Mouse (Mus musculus) liver, embryonic 13.5 days (tissue): ENCODE measurements around the gene Tjp2. TPM values are rescaled to one million over a fixed set of nuclear protein-coding genes. Genes with fewer than 3 reads are reported as not detected.
"Not testable (repeated sequence)": the region's sequence is repeated elsewhere in the genome, so short reads cannot be mapped to it uniquely, and the experiment has no call there.

ENCODE experiments used
- ATAC-seq: fragments of 200-750 bp; cut with Nextera tagmentation; 2 replicates; pipeline ENCODE4 v1.8.0; 2017; ENCODE audit warnings: low read depth, mild to moderate bottlenecking, moderate number of reproducible peaks, moderate library complexity
- DNase-seq: peaks from one replicate; pipeline ENCODE4 v3.0.0; 2022
- H3K27ac ChIP-seq: fragments of 300-500 bp; sonication (generic); 2 replicates; pipeline ENCODE4 v1.5.1; 2015; ENCODE audit warnings: moderate library complexity, mild to moderate bottlenecking, inconsistent platforms
- H3K27me3 ChIP-seq: fragments of 300-500 bp; sonication (generic); 2 replicates; pipeline ENCODE4 v1.6.1; 2015; ENCODE audit warnings: mild to moderate bottlenecking, inconsistent platforms
- H3K36me3 ChIP-seq: fragments of 300-500 bp; sonication (generic); 2 replicates; pipeline ENCODE4 v1.6.1; 2015; ENCODE audit warnings: mild to moderate bottlenecking, inconsistent platforms
- H3K4me1 ChIP-seq: fragments of 300-500 bp; sonication (generic); replicated peaks from 2 replicates; pipeline ENCODE4 v1.6.1; 2015; ENCODE audit warnings: inconsistent platforms
- H3K4me2 ChIP-seq: fragments of 300-500 bp; sonication (generic); 2 replicates; pipeline ENCODE4 v1.6.1; 2015; ENCODE audit warnings: inconsistent platforms, mild to moderate bottlenecking, moderate library complexity
- H3K4me3 ChIP-seq: fragments of 300-500 bp; sonication (generic); replicated peaks from 2 replicates; pipeline ENCODE4 v1.5.1; 2015; ENCODE audit warnings: mild to moderate bottlenecking, inconsistent platforms
- H3K9ac ChIP-seq: fragments of 300-500 bp; sonication (generic); 2 replicates; pipeline ENCODE4 v1.6.1; 2015; ENCODE audit warnings: mild to moderate bottlenecking, inconsistent platforms
- H3K9me3 ChIP-seq: fragments of 300-500 bp; sonication (generic); replicated peaks from 2 replicates; pipeline ENCODE4 v1.6.1; 2016; ENCODE audit warnings: inconsistent platforms
- WGBS: fragments of 180-500 bp; shearing (Covaris S2); methylation state at CpG from one replicate; pipeline ENCODE4 v1.1.7; 2015; ENCODE audit not compliant: insufficient replicate concordance; 5-methylcytosine and 5-hydroxymethylcytosine counted together
- polyA plus RNA-seq: library from polyadenylated mRNA; unstranded; fragments of >200 nt; fragmentation: Nextera tagmentation; extraction: Ambion mirVana; gene quantifications from 2 replicates; pipeline ENCODE4 v1.2.1, GENCODE M21; 2015

Tjp2 gene
- polyA plus RNA-seq, 1 experiment from 2014 or later = 4.7 TPM

DNA sequence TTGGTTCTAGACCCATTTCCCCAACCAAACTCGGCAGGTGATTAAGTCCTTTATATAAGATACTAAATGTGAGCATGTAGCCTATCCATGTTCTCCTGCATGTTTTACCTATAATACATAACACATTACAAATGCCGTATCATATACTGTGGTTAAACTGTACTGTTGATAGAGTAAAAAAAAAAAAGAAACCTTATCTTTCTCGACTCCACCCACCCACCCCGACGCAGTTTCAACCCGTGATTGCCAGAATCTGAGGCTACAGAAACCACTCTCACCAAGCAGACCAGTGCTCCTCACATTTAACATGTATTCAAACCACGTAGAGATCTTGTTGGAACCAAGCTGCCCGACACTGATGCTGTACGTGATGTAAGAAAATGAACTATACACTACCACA lies 102.2 kb downstream of the Tjp2 start:
- Histone ChIP-seq H3K4me2 (no peak overlapping the region), H3K4me3 (no peak overlapping the region), H3K4me1 (no peaks in the 10 kb centered on the region), H3K27me3 (no peaks in the 10 kb centered on the region), H3K9ac (no peak overlapping the region), H3K36me3 (no peaks in the 10 kb centered on the region), H3K27ac (no peak overlapping the region), H3K9me3 (no peaks in the 10 kb centered on the region)
- 42% methylated on average over 9 of the region's 9 CpGs for WGBS
- ATAC-seq (no peak), DNase-seq (no peak)

DNA sequence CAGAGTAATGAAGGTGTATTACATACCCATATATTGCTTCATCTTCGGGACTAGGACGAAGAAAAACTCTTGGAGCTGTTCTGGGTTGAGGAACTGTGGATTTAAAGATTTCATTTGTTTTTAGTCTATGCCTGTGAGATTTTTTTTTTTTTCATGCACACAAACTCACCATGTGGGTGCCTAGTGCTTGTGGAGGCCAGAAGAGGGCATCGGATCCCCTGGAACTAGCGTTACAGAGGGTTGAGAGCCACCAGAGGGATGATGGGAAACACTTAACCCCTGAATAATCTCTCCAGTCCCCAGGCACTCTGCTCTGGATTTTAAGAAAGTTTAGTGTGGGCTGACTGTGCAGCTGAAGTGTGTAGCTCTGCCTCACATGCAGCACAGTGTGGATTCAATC lies 104.0 kb downstream of the Tjp2 start:
- no peak overlapping the region for H3K4me3 ChIP-seq
- 76% methylated on average over 4 of the region's 4 CpGs for WGBS
- H3K27me3 ChIP-seq = no peaks in the 10 kb centered on the region
- no peak overlapping the region for H3K9ac ChIP-seq
- H3K4me1 ChIP-seq = no peaks in the 10 kb centered on the region
- DNase-seq (no peak), ATAC-seq (no peak)
- H3K4me2 ChIP-seq = no peak overlapping the region
- peaks cover under 1% of the 10 kb centered on the region; the same call in 1 of the 2 replicates for H3K36me3 ChIP-seq
- H3K9me3 ChIP-seq = no peaks in the 10 kb centered on the region
- no peak overlapping the region for H3K27ac ChIP-seq

DNA sequence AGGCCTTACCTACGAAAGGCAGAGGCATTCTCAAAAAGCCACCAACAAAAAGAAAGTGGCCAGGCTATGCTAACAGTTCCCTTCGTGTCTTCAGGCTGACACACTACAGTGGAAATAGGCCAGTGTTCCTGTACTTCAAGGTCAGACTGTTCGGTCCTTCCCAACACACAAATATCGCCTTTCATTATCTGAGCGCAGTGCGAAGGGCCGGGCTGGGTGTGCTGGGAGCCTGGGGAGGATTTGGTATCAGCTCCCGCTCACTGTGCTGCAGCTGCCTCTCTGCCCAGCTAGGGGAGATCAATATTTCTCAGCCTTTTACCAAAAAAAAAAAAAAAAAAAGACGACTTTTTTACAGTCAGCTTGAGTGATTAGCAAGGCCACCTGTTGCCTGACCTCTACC lies 106.1 kb downstream of the Tjp2 start:
- WGBS = 71% methylated on average over 9 of the region's 9 CpGs
- Histone ChIP-seq H3K27ac (no peak overlapping the region), H3K4me2 (no peak overlapping the region), H3K4me1 (no peaks in the 10 kb centered on the region), H3K36me3 (peaks cover 11% of the 10 kb centered on the region; the same call in 1 of the 2 replicates), H3K9ac (no peak overlapping the region), H3K4me3 (no peak overlapping the region), H3K9me3 (no peaks in the 10 kb centered on the region), H3K27me3 (no peaks in the 10 kb centered on the region)
- ATAC-seq (no peak), DNase-seq (no peak)

DNA sequence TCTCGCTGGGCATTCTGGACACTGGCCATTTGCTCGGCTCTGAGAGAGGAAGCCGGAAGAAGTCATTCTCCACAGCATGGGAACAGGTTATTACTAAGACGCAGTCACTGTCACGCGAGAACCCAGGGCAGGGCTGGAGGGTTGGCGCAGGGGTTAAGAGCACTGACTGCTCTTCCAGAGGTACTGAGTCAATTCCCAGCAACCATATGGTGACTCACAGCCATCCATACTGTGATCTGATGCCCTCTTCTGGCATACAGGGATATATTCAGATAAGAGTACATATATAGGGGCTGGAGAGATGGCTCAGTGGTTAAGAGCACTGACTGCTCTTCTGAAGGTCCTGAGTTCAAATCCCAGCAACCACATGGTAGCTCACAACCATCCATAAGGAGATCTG lies 113.2 kb downstream of the Tjp2 start:
- no peak overlapping the region for H3K9ac ChIP-seq
- 79% methylated on average over 7 of the region's 7 CpGs for WGBS
- no peaks in the 10 kb centered on the region for H3K27me3 ChIP-seq
- ATAC-seq (no peak), DNase-seq (no peak)
- H3K9me3 ChIP-seq = no peaks in the 10 kb centered on the region
- H3K4me3 ChIP-seq = no peak overlapping the region
- no peaks in the 10 kb centered on the region for H3K4me1 ChIP-seq
- peaks cover 55% of the 10 kb centered on the region for H3K36me3 ChIP-seq
- H3K4me2 ChIP-seq = no peak overlapping the region
- H3K27ac ChIP-seq = no peak overlapping the region

DNA sequence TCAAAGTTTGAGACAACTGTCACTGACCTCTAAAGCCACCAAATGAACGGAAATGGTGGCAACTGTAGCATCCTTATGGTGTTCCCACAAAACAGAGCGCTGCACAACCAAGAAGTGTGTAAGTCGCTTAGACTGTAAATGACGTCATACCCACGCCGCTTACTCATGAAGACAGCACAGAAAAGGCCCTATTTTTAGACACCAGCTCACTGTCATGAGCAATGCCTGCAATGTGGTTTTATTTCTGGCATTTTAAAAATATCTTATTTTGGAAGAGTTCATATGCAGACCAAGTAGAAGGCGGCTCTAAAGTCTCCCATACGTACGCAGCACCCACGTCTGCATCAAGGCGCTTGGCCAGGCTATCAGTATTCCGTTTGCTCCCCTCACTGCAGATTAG lies 117.1 kb downstream of the Tjp2 start:
- no peak overlapping the region for H3K27ac ChIP-seq
- peaks cover 41% of the 10 kb centered on the region for H3K36me3 ChIP-seq
- no peaks in the 10 kb centered on the region for H3K9me3 ChIP-seq
- DNase-seq (no peak), ATAC-seq (no peak)
- WGBS = 82% methylated on average over 12 of the region's 12 CpGs
- H3K4me2 ChIP-seq = no peak overlapping the region
- no peak overlapping the region for H3K9ac ChIP-seq
- no peak overlapping the region for H3K4me3 ChIP-seq
- no peaks in the 10 kb centered on the region for H3K4me1 ChIP-seq
- no peaks in the 10 kb centered on the region for H3K27me3 ChIP-seq

DNA sequence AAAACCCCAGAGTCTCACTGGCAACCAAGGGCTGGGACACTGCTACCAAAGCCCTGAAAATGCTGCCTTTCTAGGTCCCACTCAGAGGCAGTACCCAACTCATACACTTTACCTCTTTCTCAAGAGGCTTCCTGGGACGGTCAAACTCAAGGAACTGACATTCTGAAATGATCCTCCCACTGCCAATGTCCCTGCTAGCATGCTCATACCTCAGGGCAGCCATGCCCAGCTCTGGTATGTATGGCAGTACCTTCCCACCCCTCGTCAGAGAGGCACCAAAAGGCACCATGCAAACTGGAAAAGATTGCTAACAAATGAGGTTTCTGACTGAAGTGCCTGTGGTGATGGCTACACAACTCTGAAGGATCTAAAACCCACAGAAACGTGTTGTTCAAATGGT lies 121.0 kb downstream of the Tjp2 start:
- Histone ChIP-seq H3K4me2 (no peak overlapping the region), H3K9me3 (no peaks in the 10 kb centered on the region), H3K36me3 (peaks cover 13% of the 10 kb centered on the region), H3K4me3 (no peak overlapping the region), H3K27ac (no peak overlapping the region), H3K9ac (no peak overlapping the region), H3K4me1 (no peaks in the 10 kb centered on the region), H3K27me3 (no peaks in the 10 kb centered on the region)
- no peak for ATAC-seq
- DNase-seq = no peak
- 66% methylated on average over 3 of the region's 3 CpGs for WGBS

DNA sequence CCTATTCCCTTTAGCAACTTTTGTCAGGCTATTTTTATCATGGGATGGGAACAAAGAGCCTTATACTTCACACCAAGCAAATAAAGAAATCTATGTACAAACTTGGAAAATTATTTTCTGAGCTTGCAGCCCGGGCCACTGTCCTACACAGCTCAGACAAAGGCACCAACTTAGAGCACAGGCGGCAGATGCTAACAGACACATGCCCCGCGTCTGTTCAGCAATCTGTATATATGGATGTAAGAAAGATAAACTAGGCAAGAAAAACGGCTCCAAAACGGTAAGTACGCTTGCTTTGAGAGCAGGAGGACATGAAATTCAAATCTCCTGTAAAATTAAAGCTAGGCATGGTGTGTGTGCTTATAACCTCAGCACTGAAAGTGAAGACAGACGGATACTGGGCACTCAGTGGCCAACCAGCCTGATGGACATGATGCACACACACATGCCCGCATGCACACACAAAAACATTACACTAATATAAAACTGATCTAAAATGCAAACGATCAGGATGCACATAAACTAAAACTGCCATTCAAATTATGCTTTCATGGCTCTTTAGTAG lies 122.2 kb downstream of the Tjp2 start:
- Histone ChIP-seq H3K4me2 (no peak overlapping the region), H3K4me3 (no peak overlapping the region), H3K9me3 (no peaks in the 10 kb centered on the region), H3K4me1 (no peaks in the 10 kb centered on the region), H3K27me3 (no peaks in the 10 kb centered on the region), H3K9ac (no peak overlapping the region), H3K36me3 (peaks cover 8% of the 10 kb centered on the region; the same call in 1 of the 2 replicates), H3K27ac (no peak overlapping the region)
- DNase-seq (no peak), ATAC-seq (no peak)
- 70% methylated on average over 10 of the region's 10 CpGs for WGBS

DNA sequence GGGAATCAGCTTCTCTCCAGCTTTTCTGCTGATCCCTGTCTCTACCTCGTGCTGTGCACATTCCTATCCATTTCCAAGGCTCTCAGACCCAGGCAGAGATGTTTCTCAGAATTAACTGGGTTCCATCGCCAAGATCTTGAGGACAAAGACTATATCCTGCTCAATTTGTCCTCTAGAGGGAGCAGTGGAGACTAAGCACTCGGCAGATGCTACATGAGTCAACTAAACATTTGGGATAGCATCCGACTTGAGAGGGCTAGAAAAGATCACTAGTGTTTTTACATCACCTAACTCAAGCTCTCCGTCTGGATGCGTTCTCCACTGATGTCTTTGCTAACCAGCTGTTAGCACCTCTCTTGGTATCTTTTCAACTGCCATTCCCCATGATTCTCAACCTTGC lies 123.6 kb downstream of the Tjp2 start:
- Histone ChIP-seq H3K9ac (no peak overlapping the region), H3K4me3 (no peak overlapping the region), H3K27me3 (no peaks in the 10 kb centered on the region), H3K4me2 (no peak overlapping the region), H3K36me3 (peaks cover 14% of the 10 kb centered on the region; the same call in 1 of the 2 replicates), H3K27ac (no peak overlapping the region), H3K9me3 (no peaks in the 10 kb centered on the region), H3K4me1 (no peaks in the 10 kb centered on the region)
- no peak for ATAC-seq
- WGBS = 59% methylated on average over 6 of the region's 6 CpGs
- DNase-seq = no peak

DNA sequence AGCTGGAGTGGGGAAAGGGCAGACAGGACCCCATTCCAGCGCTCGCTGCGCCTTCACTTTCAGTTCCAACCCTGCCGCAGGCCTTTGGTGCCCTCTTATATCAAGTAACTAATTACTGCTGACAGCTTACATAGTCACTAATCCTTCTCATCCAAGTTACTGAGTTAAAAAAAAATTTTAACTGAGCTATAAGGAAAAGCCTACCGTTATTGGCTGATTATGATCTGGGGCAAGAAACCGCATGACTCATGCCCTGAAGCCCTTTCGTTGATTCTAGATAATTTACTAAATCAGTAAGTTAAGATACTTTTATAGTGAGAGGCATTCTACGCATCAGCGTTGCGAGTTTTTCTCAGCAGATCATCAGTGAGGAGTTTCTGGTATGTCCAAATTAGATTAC lies 126.1 kb downstream of the Tjp2 start:
- Histone ChIP-seq H3K36me3 (peaks cover 14% of the 10 kb centered on the region; the same call in 1 of the 2 replicates), H3K4me1 (no peaks in the 10 kb centered on the region), H3K4me3 (no peak overlapping the region), H3K9me3 (no peaks in the 10 kb centered on the region), H3K27me3 (no peaks in the 10 kb centered on the region), H3K9ac (no peak overlapping the region), H3K27ac (no peak overlapping the region), H3K4me2 (no peak overlapping the region)
- ATAC-seq (no peak), DNase-seq (no peak)
- 77% methylated on average over 10 of the region's 10 CpGs for WGBS

DNA sequence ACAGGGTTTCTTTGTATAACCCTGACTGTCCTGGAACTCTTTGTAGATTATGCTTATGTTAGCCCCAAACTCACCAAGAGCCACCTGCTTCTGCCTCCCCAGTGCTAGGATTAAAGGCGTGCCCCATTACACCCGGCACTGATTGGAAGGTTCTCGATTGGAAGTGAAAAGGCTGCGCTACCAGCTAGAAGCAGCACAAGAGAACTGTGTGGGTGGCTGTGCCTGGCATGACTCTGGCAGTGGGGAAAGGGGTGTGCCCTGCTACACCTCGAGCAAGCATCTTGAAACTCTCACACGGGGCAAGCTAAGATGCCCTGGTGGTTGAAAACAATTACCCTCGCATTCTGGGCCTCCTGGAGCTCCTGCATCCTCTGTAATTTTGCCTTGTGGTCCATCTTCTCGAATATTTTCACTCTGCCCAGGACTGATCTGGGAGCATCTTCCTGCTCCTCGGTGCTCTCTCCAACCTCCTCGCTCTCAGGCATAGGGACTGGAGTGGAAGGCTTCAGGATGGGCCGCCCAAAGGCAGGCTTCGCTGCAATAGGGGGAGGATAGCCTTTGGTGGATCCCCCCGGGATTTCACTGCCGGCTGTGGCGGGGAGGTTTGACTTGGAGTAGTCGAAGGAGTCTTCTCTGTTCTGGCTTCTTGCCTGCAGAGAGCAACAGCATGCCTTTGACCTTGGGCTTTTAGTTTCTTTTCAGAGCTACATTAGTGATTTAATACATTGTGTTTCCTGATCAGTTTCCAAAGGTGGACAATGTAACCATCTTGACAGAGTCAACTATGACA lies 127.0 kb downstream of the Tjp2 start:
- Histone ChIP-seq H3K9ac (no peak overlapping the region), H3K27ac (no peak overlapping the region), H3K4me3 (no peak overlapping the region), H3K36me3 (peaks cover 14% of the 10 kb centered on the region; the same call in 1 of the 2 replicates), H3K4me2 (no peak overlapping the region), H3K9me3 (no peaks in the 10 kb centered on the region), H3K4me1 (no peaks in the 10 kb centered on the region), H3K27me3 (no peaks in the 10 kb centered on the region)
- ATAC-seq (no peak), DNase-seq (no peak)
- WGBS = 73% methylated on average over 16 of the region's 16 CpGs

DNA sequence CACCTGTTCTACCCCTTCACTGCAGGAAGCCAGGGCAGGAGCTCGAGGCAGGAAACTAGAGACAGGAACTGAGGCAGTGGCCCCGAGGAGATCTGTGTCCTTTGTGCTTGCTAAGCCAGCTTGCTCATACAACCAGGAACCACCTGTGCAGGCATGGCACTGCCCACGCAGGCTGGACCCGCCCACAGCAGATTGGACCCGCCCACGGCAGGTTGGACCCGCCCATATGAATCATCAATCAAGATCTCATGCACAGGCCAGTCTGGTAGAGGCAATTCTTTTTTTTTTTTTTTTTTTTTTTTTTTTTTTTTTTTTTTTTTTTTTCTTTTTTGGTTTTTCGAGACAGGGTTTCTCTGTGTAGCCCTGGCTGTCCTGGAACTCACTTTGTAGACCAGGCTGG lies 132.8 kb downstream of the Tjp2 start:
- not testable (repeated sequence) for ATAC-seq, H3K9ac ChIP-seq, H3K27ac ChIP-seq, H3K27me3 ChIP-seq, H3K4me3 ChIP-seq, H3K4me1 ChIP-seq, H3K9me3 ChIP-seq, DNase-seq, H3K36me3 ChIP-seq, H3K4me2 ChIP-seq
- 51% methylated on average over 8 of the region's 8 CpGs for WGBS

DNA sequence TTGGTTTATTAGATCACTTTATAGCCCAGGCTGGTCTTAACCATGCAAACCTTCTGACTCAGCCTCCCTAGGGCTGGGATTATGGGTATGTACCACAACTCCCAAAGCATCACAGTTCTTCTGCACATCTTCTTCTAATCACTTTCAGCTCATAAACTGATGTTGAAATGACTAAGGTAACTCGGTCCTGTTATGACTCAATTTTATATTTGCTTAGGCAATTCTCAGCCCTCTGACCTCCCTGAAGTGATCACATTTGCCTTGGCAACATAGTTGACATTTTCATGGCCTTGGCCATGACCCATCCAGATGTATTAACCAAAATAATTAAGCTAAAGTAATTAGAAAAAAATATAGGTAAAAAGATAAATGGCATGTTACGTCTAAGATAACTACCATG lies 134.5 kb downstream of the Tjp2 start:
- no peak overlapping the region for H3K4me3 ChIP-seq
- DNase-seq (no peak), ATAC-seq (no peak)
- no peaks in the 10 kb centered on the region for H3K4me1 ChIP-seq
- H3K4me2 ChIP-seq = no peak overlapping the region
- no peaks in the 10 kb centered on the region for H3K27me3 ChIP-seq
- H3K9me3 ChIP-seq = no peaks in the 10 kb centered on the region
- 64% methylated on average over 2 of the region's 2 CpGs for WGBS
- no peak overlapping the region for H3K9ac ChIP-seq
- H3K27ac ChIP-seq = no peak overlapping the region
- no peaks in the 10 kb centered on the region for H3K36me3 ChIP-seq
